Mouse (Mus musculus): ENCODE results near the gene Stox2.

Stox2 gene

DNA sequence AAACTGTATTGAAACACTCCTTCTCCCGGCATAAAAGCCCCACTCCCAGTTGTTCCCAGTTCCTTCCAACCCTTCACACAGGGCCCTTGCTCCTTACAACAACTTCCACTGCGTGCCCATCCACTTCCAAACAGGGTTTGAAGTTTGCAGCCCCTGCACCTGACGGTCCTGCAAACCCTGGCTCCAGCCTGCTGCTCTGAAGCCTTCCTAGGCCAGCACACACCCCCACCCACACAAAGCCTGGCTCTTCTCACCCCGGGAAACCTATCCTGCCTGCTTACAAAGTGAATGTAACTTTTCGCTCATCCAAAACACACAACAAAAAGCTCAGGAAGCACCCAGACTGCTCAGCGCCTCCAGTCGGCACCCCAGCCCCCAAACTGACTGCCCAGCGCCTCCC lies 37.1 kb downstream of the Stox2 start:
- DNase-seq (ENCODE audit: low spot score), result no peak

DNA sequence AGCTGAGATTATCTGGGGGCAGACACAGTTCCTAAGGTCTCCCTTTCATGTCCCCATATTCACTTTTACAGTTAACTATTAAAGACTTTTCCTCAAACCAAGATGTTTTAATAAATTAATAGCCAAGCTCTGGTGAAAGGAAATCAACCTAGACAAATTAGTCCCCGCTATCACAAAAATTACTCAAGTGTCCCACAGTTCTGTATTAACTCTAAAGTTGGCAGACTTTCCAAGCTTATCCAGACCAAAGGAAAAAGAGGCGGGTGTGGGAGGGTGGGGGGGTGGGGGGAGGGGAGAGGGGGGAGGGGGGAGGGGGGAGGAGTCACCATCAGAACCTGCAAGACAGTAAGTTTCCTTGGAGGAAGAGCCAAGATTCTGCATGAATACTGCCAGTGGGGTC lies 41.3 kb downstream of the Stox2 start:
- no peak for DNase-seq (ENCODE audit: low spot score)

DNA sequence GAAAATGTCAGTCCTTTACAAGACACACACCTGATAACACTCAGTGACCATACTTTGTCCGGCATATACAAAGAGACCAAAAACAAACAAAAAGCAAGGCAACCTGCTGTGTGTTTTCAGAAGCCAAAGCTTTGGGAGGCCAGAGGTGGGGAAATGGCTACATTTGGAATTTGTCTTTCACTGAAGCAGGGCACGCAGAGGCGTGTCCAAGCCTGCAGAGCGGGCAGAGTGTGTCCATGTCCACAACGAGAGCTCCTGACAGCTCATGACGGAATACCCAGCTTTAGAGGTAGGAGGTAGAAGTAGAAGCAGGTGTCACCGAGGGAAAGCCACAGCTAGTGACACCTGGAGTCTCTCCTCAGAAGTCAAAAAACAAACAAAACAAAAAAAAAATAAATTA lies 53.2 kb downstream of the Stox2 start:
- DNase-seq (ENCODE audit: low spot score), result no peak

DNA sequence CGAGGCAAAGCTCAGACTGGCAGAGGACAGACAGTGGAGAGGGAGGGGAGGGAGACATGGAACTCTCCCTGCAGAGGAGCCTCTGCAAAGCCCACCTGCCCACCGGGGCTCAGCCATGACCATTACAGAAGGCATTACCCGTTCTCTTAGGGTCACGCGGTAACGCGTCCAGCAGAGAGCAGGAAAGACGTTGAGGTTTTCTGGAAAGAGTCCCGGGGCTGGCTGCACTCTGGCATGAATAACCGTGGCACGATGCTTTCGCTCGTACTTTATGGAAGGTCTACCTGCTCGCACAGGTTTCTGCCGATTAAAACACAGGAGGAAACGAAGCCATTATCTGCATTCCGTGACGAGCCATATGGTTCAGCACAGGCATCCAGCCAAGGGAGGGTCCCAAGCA lies 53.9 kb downstream of the Stox2 start:
- DNase-seq (ENCODE audit: low spot score), result no peak

DNA sequence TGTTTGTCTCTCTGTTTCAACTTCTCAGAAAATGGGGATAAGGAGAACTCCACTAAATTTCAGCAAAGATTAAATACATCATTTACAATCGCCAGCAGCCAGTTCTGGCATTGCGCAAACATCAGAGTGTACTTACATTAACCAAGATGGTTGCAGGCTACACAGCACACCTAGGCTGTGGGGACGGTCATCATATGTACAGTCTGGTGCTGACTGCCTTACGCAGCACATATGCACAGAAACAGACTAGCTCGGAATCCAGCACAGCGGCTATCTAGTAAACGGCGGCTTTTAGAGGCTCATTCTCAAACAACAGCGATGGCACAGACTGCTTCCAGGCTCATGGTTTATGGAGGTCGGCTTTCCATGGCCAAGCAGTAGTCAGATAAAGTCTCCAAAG lies 54.3 kb downstream of the Stox2 start:
- DNase-seq (ENCODE audit: low spot score), result no peak

DNA sequence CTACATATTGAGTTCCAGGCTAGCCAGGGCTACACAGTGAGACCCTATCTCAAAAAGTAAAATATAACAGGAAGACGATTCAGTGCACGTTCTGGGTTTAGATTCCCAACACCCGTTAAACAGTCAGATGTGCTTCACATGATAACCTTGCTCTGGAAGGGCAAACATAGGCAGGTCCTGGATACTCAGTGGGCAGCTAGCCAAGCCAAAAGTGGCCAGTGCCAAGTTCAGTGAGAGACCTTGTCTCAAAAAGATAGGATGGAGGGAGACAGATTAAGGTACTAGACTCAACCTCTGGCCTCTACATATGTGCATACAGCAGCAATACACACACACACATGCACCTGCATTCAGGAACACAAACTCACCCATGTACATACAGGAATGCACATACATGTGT lies 56.7 kb downstream of the Stox2 start:
- DNase-seq (ENCODE audit: low spot score), result no peak

DNA sequence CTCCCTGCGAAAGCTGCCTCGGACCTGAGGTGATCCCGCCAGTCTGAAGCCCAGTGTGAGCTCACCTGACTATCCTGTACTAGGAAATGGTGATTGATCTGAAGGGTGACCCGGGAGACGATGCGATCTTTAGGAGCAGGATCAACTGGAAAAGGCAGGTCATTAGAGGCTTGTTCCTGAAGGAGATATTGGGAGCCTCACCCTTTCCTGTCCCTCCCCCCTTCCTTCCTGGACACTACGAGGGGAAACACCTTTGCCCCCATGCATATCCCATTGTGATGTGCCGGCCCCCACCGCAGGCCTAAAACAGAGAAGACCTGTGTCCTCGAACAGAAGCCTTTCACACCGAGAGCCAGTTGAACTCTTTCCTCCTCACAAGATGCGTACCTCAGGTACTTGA lies 58.0 kb downstream of the Stox2 start:
- no peak for DNase-seq (ENCODE audit: low spot score)

DNA sequence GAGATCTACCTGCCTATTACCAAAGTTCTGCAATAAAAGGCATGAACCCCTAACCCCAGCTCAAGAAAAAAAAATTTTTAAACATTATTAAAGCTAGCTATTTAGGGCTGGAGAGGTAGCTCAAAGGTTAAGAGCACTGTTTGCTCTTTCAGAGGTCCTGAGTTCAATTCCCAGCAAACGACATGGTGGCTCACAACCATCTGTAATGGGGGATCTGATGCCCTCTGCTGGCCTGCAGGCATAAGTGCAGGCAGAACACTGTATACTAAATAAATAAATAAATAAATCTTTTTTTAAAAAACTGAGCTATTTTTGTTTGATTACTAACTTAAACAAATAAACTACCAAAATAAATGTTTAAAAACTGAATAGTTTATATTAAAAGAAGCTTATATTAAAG lies 60.4 kb downstream of the Stox2 start:
- no peak for DNase-seq (ENCODE audit: low spot score)

DNA sequence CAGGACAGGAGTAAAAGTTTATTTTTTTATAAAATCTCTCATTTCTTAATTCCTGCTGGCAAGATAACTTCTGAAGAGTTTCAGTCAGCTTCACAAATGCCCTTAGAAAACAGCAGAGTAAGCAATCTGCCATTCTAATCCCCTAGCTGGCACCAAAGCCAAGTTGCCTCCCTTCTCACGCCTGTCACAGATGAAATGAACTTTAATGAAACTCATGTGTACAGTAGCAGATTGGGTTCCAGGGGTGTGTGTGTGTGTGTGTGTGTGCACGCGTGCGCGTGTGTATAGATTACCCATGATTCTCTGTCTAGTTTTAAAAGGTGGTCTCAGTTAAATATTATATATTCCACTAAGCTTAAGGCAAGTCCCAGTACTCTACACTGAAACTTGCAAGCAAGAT lies 62.0 kb downstream of the Stox2 start:
- DNase-seq (ENCODE audit: low spot score), result no peak

DNA sequence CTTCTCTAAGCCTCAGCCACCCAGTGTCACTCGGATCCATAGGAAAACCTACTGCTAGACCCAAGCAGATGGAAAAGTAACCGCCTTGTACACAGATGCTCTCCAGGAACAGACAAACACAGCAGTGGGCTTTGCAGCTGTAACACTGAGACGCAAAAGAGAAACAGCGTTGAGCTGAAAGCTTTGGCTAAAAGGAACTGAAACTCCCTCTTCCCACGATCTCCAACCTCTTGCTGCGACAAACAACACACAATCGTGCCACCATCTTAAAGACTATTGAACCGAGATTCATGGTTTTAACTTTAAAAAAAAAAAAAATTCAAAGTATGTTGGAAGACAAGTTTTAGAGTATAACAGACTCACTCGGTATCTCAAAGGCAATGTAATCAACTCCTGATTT lies 62.5 kb downstream of the Stox2 start:
- no peak for DNase-seq (ENCODE audit: low spot score)

DNA sequence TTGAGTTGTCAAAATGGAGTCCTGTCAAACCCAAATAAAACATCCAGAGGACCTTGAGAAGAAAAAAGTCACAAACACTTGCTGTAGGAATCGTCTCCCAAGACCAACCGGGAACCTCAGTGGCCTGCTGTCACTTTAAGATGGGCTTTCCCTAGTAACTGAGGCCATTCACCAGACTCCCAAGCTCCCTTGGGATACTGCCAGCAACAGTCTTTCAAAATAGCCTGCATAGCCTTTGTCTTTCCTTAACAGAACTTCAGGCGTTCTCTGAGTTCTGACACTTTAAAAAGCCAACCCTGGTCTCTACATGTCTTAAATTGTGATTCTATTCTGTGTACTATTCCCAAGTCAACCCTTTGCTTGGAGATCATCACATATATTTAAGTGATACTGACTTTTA lies 64.9 kb downstream of the Stox2 start:
- no peak for DNase-seq (ENCODE audit: low spot score)

DNA sequence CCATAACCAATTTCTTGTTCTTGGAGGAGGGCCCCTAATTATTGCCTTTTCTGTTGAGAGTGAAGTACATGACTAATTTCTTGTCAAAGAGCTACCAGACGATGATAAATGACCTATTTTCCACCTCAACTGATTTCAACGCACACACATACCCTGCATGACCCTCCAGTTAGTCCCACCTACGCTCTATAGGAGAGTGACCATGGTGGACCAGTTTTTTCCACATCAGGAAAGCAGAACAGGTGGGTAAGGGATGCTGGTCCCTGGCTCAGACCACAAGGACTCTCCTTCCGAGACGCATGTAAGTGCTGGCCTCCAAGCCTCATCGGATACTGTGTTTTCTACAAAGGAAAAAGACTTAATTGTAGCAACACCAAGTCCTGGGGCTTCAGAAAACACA lies 65.4 kb downstream of the Stox2 start:
- DNase-seq (ENCODE audit: low spot score), result no peak

DNA sequence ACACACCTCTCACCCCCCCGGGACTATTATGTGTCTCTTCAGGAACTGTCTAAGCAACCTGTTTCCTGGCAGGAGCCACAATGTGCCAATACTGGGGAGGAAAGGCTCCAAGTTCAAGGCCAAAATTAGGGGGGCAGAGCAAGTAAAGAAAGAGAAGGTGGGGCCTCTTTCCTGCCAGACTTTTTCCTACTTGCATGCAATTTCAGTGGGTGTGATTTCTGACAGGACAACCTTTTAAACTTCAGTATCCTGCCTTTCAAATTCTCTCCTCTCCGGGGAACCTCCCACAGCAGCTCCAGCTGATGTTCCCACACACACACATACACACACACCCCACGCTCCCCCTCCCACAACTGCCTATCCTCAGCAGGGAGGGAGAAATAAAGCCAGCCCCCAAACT lies 66.1 kb downstream of the Stox2 start:
- DNase-seq (ENCODE audit: low spot score), result no peak

DNA sequence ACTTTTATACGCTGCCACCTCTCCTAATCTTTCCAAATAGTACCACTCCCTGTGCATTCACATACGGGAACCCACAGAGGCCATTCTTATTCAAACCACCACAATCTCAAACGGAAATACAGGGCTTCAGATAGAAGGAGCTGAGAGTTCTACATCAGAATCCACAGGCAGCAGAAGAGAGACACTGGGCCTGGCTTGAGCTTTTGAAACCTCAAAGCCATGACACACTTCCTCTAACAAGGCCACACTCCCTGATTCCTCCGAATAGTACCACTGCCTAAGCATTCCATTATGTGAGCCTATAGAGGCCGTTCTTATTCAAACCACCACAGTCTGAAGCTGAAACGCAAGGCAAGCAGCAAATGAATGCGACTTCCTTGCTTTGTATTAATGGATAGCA lies 69.5 kb downstream of the Stox2 start:
- DNase-seq (ENCODE audit: low spot score), result no peak

DNA sequence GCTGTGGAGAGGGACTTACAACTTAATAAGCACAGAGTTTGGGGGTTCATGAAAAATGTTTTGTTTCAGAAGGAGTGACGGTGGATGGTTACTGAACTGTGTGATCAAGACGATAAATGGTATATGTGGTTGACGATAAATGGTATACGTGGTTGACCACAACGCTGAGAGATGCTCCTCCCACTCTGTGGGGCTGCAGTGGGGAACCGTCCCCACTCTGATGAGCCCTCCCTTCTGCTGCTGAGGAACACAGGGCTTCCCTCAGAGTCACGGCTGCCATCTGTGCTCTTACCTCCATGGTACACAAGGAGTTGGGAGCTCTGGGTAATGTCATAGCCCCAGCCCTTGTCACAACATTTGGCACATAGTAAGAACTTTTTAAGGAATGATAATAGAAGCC lies 72.4 kb downstream of the Stox2 start:
- no peak for DNase-seq (ENCODE audit: low spot score)

DNA sequence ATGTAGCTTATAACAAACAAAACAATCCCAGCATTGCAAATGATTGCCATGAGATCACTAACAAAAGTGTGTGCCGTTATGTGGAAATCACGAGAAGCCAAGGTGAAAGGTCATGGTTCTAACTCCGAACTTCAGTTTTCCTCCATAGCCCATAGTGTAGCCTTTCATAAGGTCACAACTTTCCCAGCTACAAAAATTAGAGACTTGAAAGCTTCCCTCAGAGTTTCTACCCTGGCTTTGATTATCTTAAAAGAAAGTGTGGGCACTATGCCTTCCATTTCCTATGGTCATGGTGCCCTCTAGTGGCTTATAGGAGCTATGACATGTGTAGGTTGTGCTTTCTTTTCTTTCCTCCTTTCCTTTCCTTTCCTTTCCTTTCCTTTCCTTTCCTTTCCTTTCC lies 74.6 kb downstream of the Stox2 start:
- peak; percentile 86 for DNase-seq (ENCODE audit: low spot score)

DNA sequence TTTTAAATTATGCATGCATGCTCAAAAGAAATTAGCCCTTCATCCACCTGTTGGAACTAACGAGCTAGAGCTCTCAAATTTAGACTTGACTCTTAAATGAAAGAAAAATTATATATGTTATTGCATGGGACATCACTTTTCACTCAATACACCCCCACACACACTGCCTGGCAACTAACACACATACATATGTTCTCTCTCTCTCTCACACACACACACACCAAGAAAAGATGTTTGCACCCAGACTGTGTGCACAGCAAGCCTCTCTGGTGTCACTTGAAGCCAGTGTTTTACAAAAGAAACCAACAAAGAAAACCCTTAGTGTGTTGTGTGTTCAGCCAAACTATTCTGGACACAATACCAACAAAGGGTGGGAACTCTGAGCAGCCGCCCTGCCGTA lies 75.1 kb downstream of the Stox2 start:
- DNase-seq (ENCODE audit: low spot score), result no peak

DNA sequence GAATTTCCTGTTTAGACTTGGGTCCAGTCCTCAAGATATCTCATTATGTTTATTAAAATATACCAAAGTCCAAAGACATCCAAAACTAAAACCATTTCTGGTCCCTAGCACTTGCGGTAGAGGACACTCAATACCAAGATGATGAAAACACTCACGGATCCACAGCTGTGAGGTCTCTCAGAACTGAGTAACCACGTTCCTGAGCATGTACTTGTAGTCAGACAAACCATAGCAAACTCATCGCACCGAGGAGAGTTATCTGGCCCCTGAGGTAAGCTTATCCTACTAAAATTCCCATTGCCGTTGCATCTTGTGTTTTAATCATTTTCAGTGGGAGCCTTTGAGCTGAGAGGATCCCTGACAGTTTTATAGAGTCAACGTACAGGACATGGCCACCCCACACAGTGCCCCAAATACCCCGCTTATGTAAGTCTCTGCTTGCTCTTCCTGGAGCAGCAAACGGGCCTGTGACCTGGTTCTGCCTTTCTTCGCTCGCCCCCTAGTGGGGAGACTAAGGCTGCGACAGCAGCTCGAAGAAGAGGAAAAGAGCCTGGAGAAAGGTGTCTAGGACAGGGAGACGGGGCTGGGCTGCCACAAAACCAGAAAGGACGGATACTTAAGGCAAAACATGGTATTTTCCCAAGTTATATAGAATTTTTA lies 75.6 kb downstream of the Stox2 start:
- peak; percentile 90 for DNase-seq (ENCODE audit: low spot score)

DNA sequence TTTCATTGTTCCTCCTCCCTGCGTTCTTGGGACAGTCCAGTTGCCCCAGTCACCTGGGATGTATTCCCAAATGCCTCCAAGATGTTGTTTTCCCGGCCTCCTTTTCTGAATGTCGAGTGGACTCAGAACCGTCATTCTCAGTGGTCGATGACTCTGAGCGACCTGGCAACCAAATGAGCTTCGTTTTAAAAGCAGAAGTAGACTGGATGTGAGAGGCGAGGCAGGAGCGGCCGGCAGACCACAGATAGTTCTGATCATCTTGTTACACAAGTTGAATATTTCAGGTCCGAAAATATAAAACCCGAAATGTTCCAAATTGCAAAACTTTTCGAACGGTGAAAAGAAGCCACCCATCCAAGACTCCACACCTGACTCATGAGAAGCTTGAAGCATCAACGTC lies 76.2 kb downstream of the Stox2 start:
- no peak for DNase-seq (ENCODE audit: low spot score)

DNA sequence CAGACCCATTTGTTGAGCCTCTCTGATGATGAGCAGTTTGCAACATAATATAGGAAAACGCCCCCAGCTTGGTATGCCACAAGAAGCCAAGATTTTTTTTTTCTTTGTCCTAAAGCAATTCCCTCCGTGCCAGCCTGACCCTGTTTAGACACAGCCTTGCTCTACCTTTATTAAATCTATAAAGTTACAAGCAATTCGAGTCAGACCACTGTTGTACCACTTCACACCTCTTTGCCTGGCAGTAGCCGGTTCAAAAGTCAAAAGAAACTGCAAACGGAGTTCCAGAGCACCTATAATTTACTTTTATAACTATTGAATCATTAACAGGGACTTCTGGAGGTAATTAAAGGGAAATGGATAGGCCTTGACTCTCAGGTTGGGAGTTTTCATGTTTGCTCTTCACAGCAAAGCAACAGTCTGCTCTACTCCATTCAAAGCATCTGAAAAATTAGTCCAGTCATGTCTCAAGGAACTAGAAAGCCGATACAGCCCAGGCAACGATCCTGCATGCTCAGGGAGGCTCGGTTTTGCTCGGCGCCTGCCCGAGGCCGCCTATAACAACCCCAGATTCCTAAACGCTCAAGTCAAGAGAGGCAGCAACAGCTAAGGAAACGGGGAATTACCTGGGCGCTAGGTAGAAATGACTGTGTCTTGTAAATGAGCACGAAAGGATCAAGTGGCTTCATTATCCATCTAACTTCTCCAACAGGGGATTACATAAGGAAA lies 77.0 kb downstream of the Stox2 start:
- no peak for DNase-seq (ENCODE audit: low spot score)

DNA sequence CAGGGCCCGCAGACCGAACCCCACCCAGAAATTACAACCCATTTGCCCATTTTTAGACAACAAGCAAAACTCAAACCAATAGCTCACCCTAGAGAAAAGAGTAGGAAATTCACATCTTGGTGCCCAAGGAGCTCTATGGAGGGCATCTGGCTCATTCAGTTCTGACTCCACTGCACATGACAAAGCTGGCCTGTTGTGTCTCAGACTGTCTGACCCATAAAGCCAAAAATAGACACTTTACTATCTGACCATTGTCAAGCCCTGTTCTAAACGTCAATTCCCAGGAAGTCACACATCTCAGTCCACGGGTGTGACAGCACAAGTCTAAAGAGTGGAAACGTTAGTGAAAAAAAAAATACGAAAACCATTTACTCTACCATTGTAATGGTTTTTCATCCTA lies 79.1 kb downstream of the Stox2 start:
- no peak for DNase-seq (ENCODE audit: low spot score)

DNA sequence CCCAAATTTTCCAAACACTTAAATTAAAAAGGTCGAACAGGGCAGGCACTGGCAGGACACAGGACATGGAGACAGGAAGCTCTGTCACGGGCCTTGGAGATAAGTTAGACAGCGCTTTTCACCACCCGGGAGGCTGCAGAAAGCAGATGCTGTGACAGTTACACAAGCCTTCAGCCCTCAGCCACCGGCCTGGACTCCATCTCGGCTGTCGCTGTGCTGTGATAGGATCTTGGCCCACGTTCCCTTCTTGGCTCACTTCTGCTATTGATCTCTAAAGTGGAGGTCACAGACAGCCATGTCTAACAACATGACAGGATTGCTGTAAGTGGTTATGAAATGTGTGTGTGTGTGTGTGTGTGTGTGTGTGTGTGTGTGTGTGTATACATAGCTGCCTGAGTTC lies 82.9 kb downstream of the Stox2 start:
- DNase-seq (ENCODE audit: low spot score), result no peak

DNA sequence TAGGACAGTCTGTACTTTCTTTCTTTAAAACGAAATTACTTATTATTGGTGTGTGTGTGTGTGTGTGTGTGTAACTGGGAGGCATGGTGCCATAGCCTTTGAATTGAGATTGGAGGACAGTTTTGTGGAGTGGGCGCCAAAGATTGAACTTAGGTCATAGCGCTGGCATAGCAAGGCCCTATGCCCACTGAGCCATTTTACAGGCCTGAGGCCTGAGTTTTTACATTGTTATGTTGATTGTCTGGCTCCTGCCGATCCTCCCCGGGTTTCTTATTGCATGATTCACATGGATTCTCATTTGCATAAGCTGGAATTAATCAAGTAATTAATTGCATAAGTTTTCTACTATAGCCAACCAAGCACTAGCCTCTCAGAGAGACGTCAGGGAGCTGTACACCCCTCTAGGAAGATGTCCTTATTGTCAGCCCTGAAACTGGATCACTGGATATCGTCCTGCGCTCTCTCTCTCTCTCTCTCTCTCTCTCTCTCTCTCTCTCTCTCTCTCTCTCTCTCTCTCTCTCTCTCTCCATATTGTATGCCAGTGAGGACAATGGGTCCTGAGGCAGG lies 90.7 kb downstream of the Stox2 start:
- DNase-seq (ENCODE audit: low spot score), result no peak

Data from retina, embryonic 14.5 days (tissue).